Mouse (Mus musculus) lung, embryonic 14.5 days (tissue): ENCODE results near the gene Bcl11b. TPM values are rescaled to one million over a fixed set of nuclear protein-coding genes. Genes with fewer than 3 reads are reported as not detected.

Experiments
- ATAC-seq: fragments of 200-750 bp; cut with Nextera tagmentation; 2 replicates; pipeline ENCODE4 v1.8.0; 2017; ENCODE audit warnings: mild to moderate bottlenecking, moderate TSS enrichment, moderate library complexity; ENCODE audit not compliant: insufficient read depth
- DNase-seq: peaks from one replicate; pipeline ENCODE4 v3.0.0-alpha.2; 2015
- H3K27ac ChIP-seq: fragments of 300-500 bp; sonication (generic); 2 replicates; pipeline ENCODE4 v1.5.1; 2014; ENCODE audit warnings: low read depth, mild to moderate bottlenecking, moderate library complexity
- H3K27me3 ChIP-seq: fragments of 300-500 bp; sonication (generic); 2 replicates; pipeline ENCODE4 v1.6.1; 2014; ENCODE audit warnings: low read length, control low read depth; ENCODE audit not compliant: insufficient read depth
- H3K36me3 ChIP-seq: fragments of 300-500 bp; sonication (generic); 2 replicates; pipeline ENCODE4 v1.6.1; 2014; ENCODE audit warnings: control low read depth; ENCODE audit not compliant: insufficient read depth
- H3K4me1 ChIP-seq: fragments of 300-500 bp; sonication (generic); 2 replicates; pipeline ENCODE4 v1.6.1; 2014; ENCODE audit warnings: antibody characterized with exemption, control low read depth; ENCODE audit not compliant: insufficient read depth
- H3K4me2 ChIP-seq: fragments of 300-500 bp; sonication (generic); 2 replicates; pipeline ENCODE4 v1.6.1; 2014; ENCODE audit warnings: mild to moderate bottlenecking
- H3K4me3 ChIP-seq: fragments of 300-500 bp; sonication (generic); 2 replicates; pipeline ENCODE4 v1.5.1; 2014; ENCODE audit warnings: low read depth, low read length
- H3K9ac ChIP-seq: fragments of 300-500 bp; sonication (generic); 2 replicates; pipeline ENCODE4 v1.6.1; 2014
- H3K9me3 ChIP-seq: fragments of 300-500 bp; sonication (generic); 2 replicates; pipeline ENCODE4 v1.6.1; 2016; ENCODE audit warnings: low read depth, low read length, control low read depth
- CTCF ChIP-seq: IDR thresholded peaks from 2 replicates; pipeline ENCODE4 v1.5.1; 2016; ENCODE audit warnings: antibody characterized with exemption, low read depth
- WGBS: fragments of 180-500 bp; shearing (Covaris S2); extraction: QIAGEN DNeasy Blood & Tissue Kit; methylation state at CpG from one replicate; pipeline ENCODE4 v1.1.7; 2014; 5-methylcytosine and 5-hydroxymethylcytosine counted together
- polyA plus RNA-seq: library from polyadenylated mRNA; unstranded; fragments of >200 nt; fragmentation: Nextera tagmentation; extraction: Ambion mirVana; gene quantifications from 2 replicates; pipeline ENCODE4 v1.2.1, GENCODE M21; 2014

Bcl11b gene
- polyA plus RNA-seq, 1 experiment from 2014 or later, result 4.4 TPM

- H3K4me3 ChIP-seq, result no peak overlapping the region
- no peak overlapping the region for H3K27ac ChIP-seq
- no peak overlapping the region for H3K4me2 ChIP-seq
- ATAC-seq (no peak), DNase-seq (no peak)
- no peaks in the 10 kb centered on the region for H3K9me3 ChIP-seq
- no peaks in the 10 kb centered on the region for H3K4me1 ChIP-seq
- H3K27me3 ChIP-seq, result no peaks in the 10 kb centered on the region
- H3K36me3 ChIP-seq, result no peaks in the 10 kb centered on the region
- H3K9ac ChIP-seq, result no peak overlapping the region
- TF ChIP-seq CTCF, result no peak
- WGBS, result 58% methylated on average over 5 of the region's 5 CpGs
Observed at GRCm38 (mm10) chr12:107936972-107937371, 66.4 kb downstream of the Bcl11b start.

GRCm38 (mm10) chr12:107936406-107936805 lies 67.0 kb downstream of the Bcl11b start:
- 66% methylated on average over 7 of the region's 7 CpGs for WGBS
- DNase-seq, result no peak
- H3K9me3 ChIP-seq, result no peaks in the 10 kb centered on the region
- H3K36me3 ChIP-seq, result no peaks in the 10 kb centered on the region
- ATAC-seq, result no peak
- no peak overlapping the region for H3K27ac ChIP-seq
- no peak overlapping the region for H3K9ac ChIP-seq
- H3K4me1 ChIP-seq, result 0 out of 2 replicates have a peak, but pooled peaks cover 5% of the 10 kb centered on the region
- no peak overlapping the region for H3K4me2 ChIP-seq
- H3K27me3 ChIP-seq, result no peaks in the 10 kb centered on the region
- no peak for TF ChIP-seq CTCF
- H3K4me3 ChIP-seq, result no peak overlapping the region

GRCm38 (mm10) chr12:107934831-107935437 lies 68.5 kb downstream of the Bcl11b start:
- 53% methylated on average over 19 of the region's 19 CpGs for WGBS
- peak; percentile 49 for DNase-seq
- Histone ChIP-seq H3K4me1 (peaks cover 15% of the 10 kb centered on the region), H3K9me3 (no peaks in the 10 kb centered on the region), H3K27ac (no peak overlapping the region), H3K4me2 (no peak overlapping the region), H3K27me3 (no peaks in the 10 kb centered on the region), H3K36me3 (no peaks in the 10 kb centered on the region), H3K4me3 (no peak overlapping the region), H3K9ac (no peak overlapping the region)
- no peak for ATAC-seq
- TF ChIP-seq CTCF, result no peak

- ATAC-seq (no peak), DNase-seq (no peak)
- Histone ChIP-seq H3K27ac (no peak overlapping the region), H3K4me1 (peaks cover 23% of the 10 kb centered on the region), H3K27me3 (no peaks in the 10 kb centered on the region), H3K9me3 (no peaks in the 10 kb centered on the region), H3K4me3 (no peak overlapping the region), H3K36me3 (no peaks in the 10 kb centered on the region), H3K4me2 (no peak overlapping the region), H3K9ac (no peak overlapping the region)
- no peak for TF ChIP-seq CTCF
- WGBS, result 74% methylated on average over 12 of the region's 12 CpGs
Observed at GRCm38 (mm10) chr12:107932140-107932539, 71.3 kb downstream of the Bcl11b start.

- peaks cover 23% of the 10 kb centered on the region for H3K4me1 ChIP-seq
- H3K9ac ChIP-seq, result no peak overlapping the region
- DNase-seq (no peak), ATAC-seq (no peak)
- H3K9me3 ChIP-seq, result no peaks in the 10 kb centered on the region
- no peak overlapping the region for H3K4me3 ChIP-seq
- WGBS, result 65% methylated on average over 5 of the region's 5 CpGs
- peak overlapping the region; percentile 54 for H3K4me2 ChIP-seq
- TF ChIP-seq CTCF, result no peak
- peak overlapping the region; percentile 30; the same call in 1 of the 2 replicates for H3K27ac ChIP-seq
- H3K36me3 ChIP-seq, result no peaks in the 10 kb centered on the region
- no peaks in the 10 kb centered on the region for H3K27me3 ChIP-seq
Observed at GRCm38 (mm10) chr12:107931476-107931875, 71.9 kb downstream of the Bcl11b start.

- Histone ChIP-seq H3K4me1 (peaks cover 23% of the 10 kb centered on the region), H3K27ac (peak overlapping the region; percentile 81; the same call in 1 of the 2 replicates), H3K36me3 (no peaks in the 10 kb centered on the region), H3K9ac (no peak overlapping the region), H3K27me3 (no peaks in the 10 kb centered on the region), H3K9me3 (no peaks in the 10 kb centered on the region), H3K4me2 (peak overlapping the region; percentile 54), H3K4me3 (peak overlapping the region; percentile 2; the same call in 1 of the 2 replicates)
- DNase-seq (peak; percentile 89), ATAC-seq (peak; percentile 65)
- no peak for TF ChIP-seq CTCF
- 11% methylated on average over 28 of the region's 28 CpGs for WGBS
Observed at GRCm38 (mm10) chr12:107930611-107931350, 72.6 kb downstream of the Bcl11b start.

- Histone ChIP-seq H3K4me1 (peaks cover 23% of the 10 kb centered on the region), H3K9me3 (no peaks in the 10 kb centered on the region), H3K9ac (no peak overlapping the region), H3K4me3 (no peak overlapping the region), H3K4me2 (no peak overlapping the region), H3K27me3 (no peaks in the 10 kb centered on the region), H3K27ac (no peak overlapping the region), H3K36me3 (no peaks in the 10 kb centered on the region)
- ATAC-seq (no peak), DNase-seq (no peak)
- 67% methylated on average over 7 of the region's 7 CpGs for WGBS
- no peak for TF ChIP-seq CTCF
Observed at GRCm38 (mm10) chr12:107928905-107929304, 74.5 kb downstream of the Bcl11b start.
